Mouse (Mus musculus) lung, adult 2 months (tissue): ENCODE results near the gene Gtf2i.

Experiments used
- CTCF ChIP-seq: fragments of 200-500 bp; IDR thresholded peaks from 2 replicates; pipeline ENCODE4 v1.5.1; 2011; ENCODE audit warnings: mild to moderate bottlenecking, low read length, control low read depth; ENCODE audit not compliant: insufficient read depth
- POLR2A ChIP-seq: fragments of 200-500 bp; IDR thresholded peaks from 2 replicates; pipeline ENCODE4 v1.6.1; 2011; ENCODE audit warnings: low read depth, mild to moderate bottlenecking, control low read depth, low read length, borderline replicate concordance; ENCODE audit errors: extremely low read depth

- TF ChIP-seq CTCF (no peak), POLR2A (no peak)
These were observed 87.6 kb downstream of the Gtf2i start for GRCm38 (mm10) chr5:134226946-134227345.
